Mouse (Mus musculus) hindbrain, embryonic 15.5 days (tissue): Measurements from ENCODE around the gene Trap1. TPM values are rescaled to one million over a fixed set of nuclear protein-coding genes. Genes with fewer than 3 reads are reported as not detected.

ENCODE experiments used
- ATAC-seq: fragments of 200-750 bp; cut with Nextera tagmentation; 2 replicates; pipeline ENCODE4 v1.8.0; 2017; ENCODE audit warnings: low read depth, moderate number of reproducible peaks, moderate TSS enrichment; ENCODE audit not compliant: low FRiP score
- H3K27ac ChIP-seq: fragments of 300-500 bp; sonication (generic); replicated peaks from 2 replicates; pipeline ENCODE4 v1.5.1; 2015; ENCODE audit warnings: mild to moderate bottlenecking, inconsistent platforms
- H3K27me3 ChIP-seq: fragments of 300-500 bp; sonication (generic); 2 replicates; pipeline ENCODE4 v1.6.1; 2015; ENCODE audit warnings: control low read depth, inconsistent platforms
- H3K36me3 ChIP-seq: fragments of 300-500 bp; sonication (generic); 2 replicates; pipeline ENCODE4 v1.6.1; 2015; ENCODE audit warnings: control low read depth, inconsistent platforms
- H3K4me1 ChIP-seq: fragments of 300-500 bp; sonication (generic); replicated peaks from 2 replicates; pipeline ENCODE4 v1.6.1; 2015; ENCODE audit warnings: control low read depth, inconsistent platforms
- H3K4me2 ChIP-seq: fragments of 300-500 bp; sonication (generic); 2 replicates; pipeline ENCODE4 v1.6.1; 2015; ENCODE audit warnings: moderate library complexity, mild to moderate bottlenecking, inconsistent platforms
- H3K4me3 ChIP-seq: fragments of 300-500 bp; sonication (generic); 2 replicates; pipeline ENCODE4 v1.5.1; 2015; ENCODE audit warnings: mild to moderate bottlenecking, inconsistent platforms
- H3K9ac ChIP-seq: fragments of 300-500 bp; sonication (generic); 2 replicates; pipeline ENCODE4 v1.6.1; 2015; ENCODE audit warnings: inconsistent platforms
- H3K9me3 ChIP-seq: fragments of 300-500 bp; sonication (generic); 2 replicates; pipeline ENCODE4 v1.6.1; 2016; ENCODE audit warnings: control low read depth, inconsistent platforms
- WGBS: fragments of 180-500 bp; shearing (Covaris S2); methylation state at CpG from one replicate; pipeline ENCODE4 v1.1.7; 2015; 5-methylcytosine and 5-hydroxymethylcytosine counted together
- polyA plus RNA-seq: library from polyadenylated mRNA; unstranded; fragments of >200 nt; fragmentation: Nextera tagmentation; extraction: Ambion mirVana; gene quantifications from 2 replicates; pipeline ENCODE4 v1.2.1, GENCODE M21; 2015

Trap1 gene
- polyA plus RNA-seq, 1 experiment from 2014 or later, result 52.4 TPM

DNA sequence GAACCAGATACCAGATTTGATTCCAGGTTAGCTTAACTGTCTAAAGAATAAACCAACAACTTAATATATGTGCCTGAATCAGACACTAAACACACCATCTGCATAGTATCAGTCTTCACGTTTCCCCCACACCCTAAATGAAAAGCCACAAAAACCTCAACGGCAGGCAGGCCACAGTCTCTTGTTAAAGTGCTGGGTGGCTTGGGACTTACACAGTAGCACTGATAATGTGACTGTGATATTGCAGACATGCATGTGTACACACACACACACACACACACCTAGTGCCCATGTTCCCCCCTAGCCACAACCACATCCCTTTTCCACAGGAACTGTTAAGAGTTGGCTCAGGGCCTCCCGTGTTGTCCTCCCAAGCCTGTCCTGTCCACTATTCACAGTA, 2.8 kb downstream of the Trap1 start:
- H3K4me1 ChIP-seq, result peaks cover 20% of the 10 kb centered on the region
- H3K9me3 ChIP-seq, result no peaks in the 10 kb centered on the region
- no peak overlapping the region for H3K27ac ChIP-seq
- 80% methylated on average over 3 of the region's 3 CpGs for WGBS
- ATAC-seq, result no peak
- H3K4me2 ChIP-seq, result no peak overlapping the region
- H3K4me3 ChIP-seq, result no peak overlapping the region
- no peaks in the 10 kb centered on the region for H3K27me3 ChIP-seq
- no peak overlapping the region for H3K9ac ChIP-seq
- no peaks in the 10 kb centered on the region for H3K36me3 ChIP-seq

DNA sequence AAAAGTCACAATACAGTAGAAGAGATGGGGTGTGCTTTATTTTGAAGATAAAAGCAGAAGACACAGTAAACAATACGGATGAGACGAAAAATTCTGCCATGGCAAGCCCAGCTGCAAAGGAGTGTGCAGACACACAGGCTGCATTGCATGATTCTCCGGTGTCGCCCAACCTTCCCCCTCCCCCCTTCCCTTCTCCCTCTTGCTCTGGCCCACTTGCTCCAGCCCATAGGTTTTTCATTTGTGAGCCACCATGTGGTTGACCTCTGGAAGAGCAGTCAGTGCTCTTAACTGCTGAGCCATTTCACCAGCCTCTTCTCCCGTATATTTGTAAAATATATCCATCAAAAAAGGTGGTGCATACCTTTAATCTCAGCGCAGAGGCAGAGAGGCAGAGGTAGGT, 3.3 kb downstream of the Trap1 start:
- peaks cover 20% of the 10 kb centered on the region for H3K4me1 ChIP-seq
- ATAC-seq, result no peak
- no peak overlapping the region for H3K9ac ChIP-seq
- no peak overlapping the region for H3K4me3 ChIP-seq
- no peaks in the 10 kb centered on the region for H3K27me3 ChIP-seq
- H3K36me3 ChIP-seq, result no peaks in the 10 kb centered on the region
- no peak overlapping the region for H3K27ac ChIP-seq
- no peaks in the 10 kb centered on the region for H3K9me3 ChIP-seq
- WGBS, result 81% methylated on average over 6 of the region's 6 CpGs
- no peak overlapping the region for H3K4me2 ChIP-seq

DNA sequence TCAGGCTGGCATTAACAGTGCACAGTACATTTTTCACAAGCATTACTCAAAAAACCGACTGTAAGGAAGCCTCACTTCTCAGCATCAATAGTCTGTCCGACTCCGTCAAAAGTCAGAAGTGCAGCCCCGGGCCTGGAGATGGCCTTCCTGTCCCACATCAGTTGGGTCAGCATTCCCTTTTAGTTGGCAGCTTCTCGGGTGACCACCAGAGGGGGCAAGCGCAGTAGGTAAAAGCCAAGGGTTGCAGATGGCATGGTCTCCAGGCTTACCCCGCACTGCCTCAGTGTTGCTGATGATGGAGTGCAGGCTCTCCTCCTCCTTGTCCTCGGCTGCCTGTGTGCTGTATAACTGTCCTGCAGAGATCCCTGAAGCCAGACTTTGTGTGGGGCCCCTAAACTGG, 9.0 kb downstream of the Trap1 start:
- no peaks in the 10 kb centered on the region for H3K4me1 ChIP-seq
- H3K9me3 ChIP-seq, result no peaks in the 10 kb centered on the region
- WGBS, result 55% methylated on average over 8 of the region's 8 CpGs
- H3K27ac ChIP-seq, result no peak overlapping the region
- ATAC-seq, result peak; percentile 56; the same call in 1 of the 2 replicates
- H3K4me3 ChIP-seq, result no peak overlapping the region
- no peak overlapping the region for H3K9ac ChIP-seq
- H3K27me3 ChIP-seq, result no peaks in the 10 kb centered on the region
- no peak overlapping the region for H3K4me2 ChIP-seq
- peaks cover 47% of the 10 kb centered on the region for H3K36me3 ChIP-seq

DNA sequence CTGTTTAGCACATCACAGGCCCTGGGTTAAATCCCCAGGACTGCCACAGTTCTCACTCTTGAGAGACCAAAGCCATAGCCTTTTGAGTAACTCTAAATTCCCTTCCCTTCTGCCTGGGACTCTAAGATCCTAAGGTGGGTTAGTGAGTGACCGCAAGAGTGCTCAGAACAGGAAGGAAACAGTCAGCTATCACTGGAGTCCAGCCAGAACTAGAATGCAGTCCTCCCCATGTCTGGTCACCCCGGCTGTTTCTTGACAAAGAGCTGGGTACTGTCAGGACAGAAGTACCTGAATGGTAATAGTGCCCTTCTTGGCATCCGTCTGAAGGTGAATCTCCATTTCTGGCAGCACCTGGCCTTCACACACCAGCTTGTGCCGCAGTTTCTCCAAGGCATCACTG, 12.7 kb downstream of the Trap1 start:
- Histone ChIP-seq H3K4me1 (no peaks in the 10 kb centered on the region), H3K9ac (no peak overlapping the region), H3K4me3 (no peak overlapping the region), H3K27ac (no peak overlapping the region), H3K4me2 (no peak overlapping the region), H3K9me3 (no peaks in the 10 kb centered on the region), H3K27me3 (no peaks in the 10 kb centered on the region), H3K36me3 (peaks cover 78% of the 10 kb centered on the region)
- WGBS, result 97% methylated on average over 4 of the region's 4 CpGs
- ATAC-seq, result no peak

DNA sequence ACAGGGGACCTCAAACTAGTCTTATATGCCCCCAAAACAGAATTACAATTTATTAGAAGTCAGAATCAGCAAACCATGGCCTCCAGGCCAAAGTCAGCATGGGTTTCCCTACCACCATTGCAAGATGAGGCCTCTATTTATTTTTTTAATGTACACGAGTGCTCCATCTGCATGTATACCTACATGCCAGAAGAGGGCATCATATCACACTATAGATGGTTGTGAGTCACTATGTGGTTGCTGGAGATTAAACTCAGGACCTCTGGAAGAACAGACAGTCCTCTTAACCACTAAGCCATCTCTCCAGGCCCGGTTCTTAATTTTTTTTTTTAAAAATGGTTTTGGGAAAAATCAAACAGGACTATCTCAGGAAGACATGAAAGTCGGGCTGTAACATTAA, 23.8 kb downstream of the Trap1 start:
- H3K27me3 ChIP-seq, result no peaks in the 10 kb centered on the region
- no peak overlapping the region for H3K4me2 ChIP-seq
- ATAC-seq, result no peak
- no peak overlapping the region for H3K27ac ChIP-seq
- H3K36me3 ChIP-seq, result peaks cover 51% of the 10 kb centered on the region
- H3K9me3 ChIP-seq, result no peaks in the 10 kb centered on the region
- H3K9ac ChIP-seq, result no peak overlapping the region
- H3K4me3 ChIP-seq, result no peak overlapping the region
- WGBS, result 85% methylated on average over 3 of the region's 3 CpGs
- H3K4me1 ChIP-seq, result no peaks in the 10 kb centered on the region

DNA sequence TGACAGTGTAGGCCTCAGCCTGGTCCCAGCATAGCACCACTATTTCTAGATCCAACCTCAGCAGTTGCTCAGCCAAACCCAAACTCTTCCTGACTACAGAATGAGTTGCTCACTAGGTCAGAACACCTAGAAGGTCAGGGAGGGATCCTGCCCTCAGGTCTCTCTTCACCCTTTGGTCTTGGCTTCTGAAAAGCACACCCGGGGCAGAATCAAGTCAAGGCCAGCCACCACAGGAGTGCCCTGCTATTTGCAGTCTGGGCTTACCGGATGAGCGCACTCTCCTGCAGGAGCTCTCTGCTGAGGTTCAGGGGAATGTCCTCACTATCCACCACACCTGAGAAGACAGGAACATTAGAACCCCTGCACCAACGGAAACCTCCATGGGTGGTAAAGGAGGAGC, 25.0 kb downstream of the Trap1 start:
- no peak overlapping the region for H3K9ac ChIP-seq
- H3K4me3 ChIP-seq, result no peak overlapping the region
- H3K27ac ChIP-seq, result no peak overlapping the region
- H3K4me2 ChIP-seq, result no peak overlapping the region
- H3K9me3 ChIP-seq, result no peaks in the 10 kb centered on the region
- no peaks in the 10 kb centered on the region for H3K4me1 ChIP-seq
- H3K27me3 ChIP-seq, result no peaks in the 10 kb centered on the region
- peaks cover 58% of the 10 kb centered on the region for H3K36me3 ChIP-seq
- no peak for ATAC-seq
- 97% methylated on average over 4 of the region's 4 CpGs for WGBS

DNA sequence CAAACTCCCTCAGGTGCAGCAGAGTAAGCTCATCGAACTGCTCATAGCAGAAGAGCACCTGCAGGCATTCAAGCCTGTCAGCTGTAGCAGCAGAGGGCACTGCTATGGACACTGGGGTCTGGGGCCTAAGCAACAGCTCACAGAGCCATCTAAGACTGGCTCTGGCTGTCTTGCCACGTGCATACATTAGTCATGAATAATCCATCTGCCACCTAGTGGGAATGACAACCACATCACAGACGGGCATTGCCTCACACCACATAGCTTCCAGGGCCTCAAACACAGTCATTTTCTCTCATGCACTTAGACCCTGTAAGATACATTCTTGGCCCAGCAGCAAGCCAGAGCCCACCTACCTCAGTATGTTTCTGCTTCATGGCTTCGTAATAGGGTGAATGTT, 32.1 kb downstream of the Trap1 start:
- Histone ChIP-seq H3K27ac (no peak overlapping the region), H3K27me3 (no peaks in the 10 kb centered on the region), H3K9me3 (no peaks in the 10 kb centered on the region), H3K9ac (no peak overlapping the region), H3K4me2 (no peak overlapping the region), H3K4me3 (no peak overlapping the region), H3K4me1 (no peaks in the 10 kb centered on the region), H3K36me3 (peaks cover 48% of the 10 kb centered on the region)
- 73% methylated on average over 4 of the region's 4 CpGs for WGBS
- no peak for ATAC-seq

DNA sequence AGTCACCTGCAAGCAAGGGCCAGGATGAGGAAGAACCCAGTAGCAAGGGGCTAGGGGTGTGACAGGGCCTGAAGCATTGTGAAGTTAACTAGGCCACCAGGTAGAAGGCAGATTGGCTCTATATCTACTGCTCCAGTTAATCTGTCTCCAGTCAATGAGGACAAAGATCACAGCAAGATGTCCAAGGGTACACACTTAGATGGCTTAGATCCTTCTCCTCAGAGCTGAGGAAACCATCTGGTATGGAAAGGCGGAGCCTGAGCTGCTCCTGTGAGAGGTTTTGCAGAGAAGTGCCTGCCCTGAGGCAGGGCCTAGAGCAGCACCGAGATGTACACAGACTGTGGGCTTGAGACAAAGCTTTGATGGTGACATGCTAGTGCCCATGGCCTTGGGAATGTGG, 33.5 kb downstream of the Trap1 start:
- Histone ChIP-seq H3K9me3 (no peaks in the 10 kb centered on the region), H3K36me3 (peaks cover 49% of the 10 kb centered on the region), H3K27me3 (no peaks in the 10 kb centered on the region), H3K4me2 (no peak overlapping the region), H3K27ac (no peak overlapping the region), H3K4me3 (no peak overlapping the region), H3K4me1 (no peaks in the 10 kb centered on the region), H3K9ac (no peak overlapping the region)
- 96% methylated on average over 2 of the region's 2 CpGs for WGBS
- ATAC-seq, result no peak

DNA sequence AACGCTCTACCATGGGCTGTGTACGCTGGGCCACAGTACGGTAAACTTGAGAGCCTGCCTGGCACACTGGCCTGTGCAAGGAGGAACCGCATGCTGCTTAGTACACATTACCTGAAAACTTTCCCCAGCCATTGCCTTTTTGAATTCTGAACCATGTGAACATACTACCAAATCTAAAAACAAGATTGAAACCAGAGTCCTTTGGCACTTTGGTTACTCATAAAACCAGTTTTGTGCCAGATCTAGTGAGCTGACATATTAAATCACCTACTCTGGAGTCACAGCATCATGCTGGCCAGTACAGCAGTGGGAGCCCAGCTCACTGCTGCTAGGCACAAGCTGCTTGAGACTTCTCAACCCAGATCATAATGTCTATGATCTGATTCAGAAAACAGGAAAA, 36.0 kb downstream of the Trap1 start:
- peaks cover 51% of the 10 kb centered on the region for H3K36me3 ChIP-seq
- H3K27me3 ChIP-seq, result no peaks in the 10 kb centered on the region
- no peak overlapping the region for H3K4me3 ChIP-seq
- no peaks in the 10 kb centered on the region for H3K4me1 ChIP-seq
- no peak overlapping the region for H3K27ac ChIP-seq
- H3K9me3 ChIP-seq, result no peaks in the 10 kb centered on the region
- no peak overlapping the region for H3K4me2 ChIP-seq
- no peak overlapping the region for H3K9ac ChIP-seq
- ATAC-seq, result no peak
- 95% methylated on average over 4 of the region's 4 CpGs for WGBS

DNA sequence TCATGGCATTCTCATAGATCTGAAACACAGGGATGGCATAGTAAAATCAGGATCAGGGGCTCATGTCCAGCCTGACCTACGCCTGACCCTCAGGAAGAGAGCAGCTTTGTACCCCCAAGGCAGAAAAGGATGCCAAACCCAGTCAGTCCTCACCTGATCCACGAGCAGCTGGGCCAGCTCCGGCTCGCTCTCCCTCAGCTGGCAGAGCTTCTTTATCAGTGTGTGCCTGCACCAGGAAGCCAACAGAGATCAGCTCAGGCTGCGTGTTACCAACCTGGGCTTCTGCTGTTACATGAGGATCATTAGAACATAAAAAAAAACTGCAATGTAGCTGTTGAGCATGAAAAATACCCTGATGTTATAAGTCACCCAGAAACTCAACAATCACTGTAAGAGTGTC, 37.4 kb downstream of the Trap1 start:
- Histone ChIP-seq H3K4me3 (no peak overlapping the region), H3K27me3 (no peaks in the 10 kb centered on the region), H3K9me3 (no peaks in the 10 kb centered on the region), H3K27ac (no peak overlapping the region), H3K4me2 (no peak overlapping the region), H3K9ac (no peak overlapping the region), H3K36me3 (peaks cover 51% of the 10 kb centered on the region), H3K4me1 (no peaks in the 10 kb centered on the region)
- ATAC-seq, result no peak
- WGBS, result 92% methylated on average over 5 of the region's 5 CpGs

DNA sequence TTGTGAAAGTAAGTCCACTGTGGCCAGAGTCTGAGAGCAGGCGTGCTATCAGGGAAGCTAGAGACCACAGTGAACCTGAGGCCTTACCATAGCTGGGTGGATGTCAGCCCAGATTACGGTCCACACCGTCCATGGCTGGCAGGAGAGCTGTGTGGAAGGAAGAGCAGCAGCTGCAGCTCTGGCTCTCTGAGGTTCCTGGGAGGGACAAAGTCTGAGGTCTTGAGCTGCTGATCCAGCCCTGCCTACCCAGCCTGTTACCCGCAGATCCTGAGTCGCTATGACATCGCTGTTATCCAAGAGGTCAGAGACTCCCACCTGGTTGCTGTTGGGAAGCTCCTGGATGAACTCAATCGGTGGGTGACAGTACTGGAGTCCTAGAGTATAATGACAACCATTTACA, 39.9 kb downstream of the Trap1 start:
- H3K4me2 ChIP-seq, result no peak overlapping the region
- 93% methylated on average over 7 of the region's 7 CpGs for WGBS
- no peak overlapping the region for H3K27ac ChIP-seq
- H3K4me1 ChIP-seq, result no peaks in the 10 kb centered on the region
- no peaks in the 10 kb centered on the region for H3K9me3 ChIP-seq
- H3K4me3 ChIP-seq, result no peak overlapping the region
- no peak for ATAC-seq
- H3K27me3 ChIP-seq, result no peaks in the 10 kb centered on the region
- H3K9ac ChIP-seq, result no peak overlapping the region
- peaks cover 37% of the 10 kb centered on the region for H3K36me3 ChIP-seq

DNA sequence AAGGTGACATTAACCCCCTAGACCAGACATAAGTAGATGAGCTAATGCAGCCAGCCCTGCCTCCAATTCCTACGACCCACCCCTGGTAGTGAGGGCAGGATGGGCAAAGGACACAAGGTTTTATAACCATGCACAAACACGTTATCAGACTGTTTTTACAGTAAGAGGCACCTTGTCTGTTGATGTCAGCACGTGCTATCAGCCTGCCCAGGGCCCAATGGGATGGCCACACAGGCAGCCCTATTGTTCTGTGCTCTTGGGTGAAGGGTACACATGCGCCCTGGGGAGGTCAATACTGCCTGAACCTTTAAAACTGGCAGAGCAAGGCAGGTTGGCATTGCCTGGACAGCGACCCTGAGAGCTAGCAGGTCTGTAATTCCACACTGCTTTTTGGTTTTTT, 40.8 kb downstream of the Trap1 start, which contains the start of gene Dnase1:
Dnase1 (plus strand) TSS at position 136 of the 400 bp plus-strand sequence.
- H3K9ac ChIP-seq, result no peak within 1 kb of the TSS
- H3K4me3 ChIP-seq, result no peak within 1 kb of the TSS
- no peak for ATAC-seq
- no peaks in the 10 kb centered on the region for H3K27me3 ChIP-seq
- peaks cover 37% of the 10 kb centered on the region for H3K36me3 ChIP-seq
- H3K4me1 ChIP-seq, result no peaks in the 10 kb centered on the region
- H3K4me2 ChIP-seq, result no peak within 1 kb of the TSS
- H3K27ac ChIP-seq, result no peak within 1 kb of the TSS
- no peaks in the 10 kb centered on the region for H3K9me3 ChIP-seq
- 94% methylated on average over 5 of the region's 5 CpGs for WGBS

DNA sequence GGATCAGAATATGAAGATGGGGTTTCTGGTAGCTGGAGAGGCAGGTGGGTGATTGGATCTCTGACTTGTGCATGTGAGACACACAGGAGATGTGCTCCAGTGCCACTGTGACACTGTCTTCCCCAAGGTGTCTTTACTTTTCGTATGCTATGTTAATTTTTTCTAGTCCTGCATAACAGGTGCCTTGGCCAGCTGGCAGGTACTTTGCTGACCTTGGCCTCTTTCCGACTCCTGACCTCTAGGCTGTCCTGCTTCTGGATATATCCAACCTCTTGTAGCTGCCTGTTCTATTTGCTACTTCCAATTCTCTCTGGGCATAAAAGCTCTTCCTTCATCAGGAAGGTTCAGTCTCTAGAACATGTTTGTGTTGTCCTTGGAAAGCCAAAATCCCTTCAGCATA, 42.1 kb downstream of the Trap1 start:
- Histone ChIP-seq H3K4me3 (no peak overlapping the region), H3K4me2 (no peak overlapping the region), H3K36me3 (peaks cover 32% of the 10 kb centered on the region), H3K9ac (no peak overlapping the region), H3K27me3 (no peaks in the 10 kb centered on the region), H3K9me3 (no peaks in the 10 kb centered on the region), H3K27ac (no peak overlapping the region), H3K4me1 (no peaks in the 10 kb centered on the region)
- WGBS, result 92% methylated on average over 2 of the region's 2 CpGs
- ATAC-seq, result no peak
